Mouse (Mus musculus) telencephalon, adult 2 months (tissue): ENCODE data around the gene Rcbtb2.

Source experiments
- DNase-seq: peaks from one replicate; pipeline ENCODE4 v3.0.0-alpha.2; 2011; ENCODE audit warnings: low read depth, low spot score

Rcbtb2 gene

DNA sequence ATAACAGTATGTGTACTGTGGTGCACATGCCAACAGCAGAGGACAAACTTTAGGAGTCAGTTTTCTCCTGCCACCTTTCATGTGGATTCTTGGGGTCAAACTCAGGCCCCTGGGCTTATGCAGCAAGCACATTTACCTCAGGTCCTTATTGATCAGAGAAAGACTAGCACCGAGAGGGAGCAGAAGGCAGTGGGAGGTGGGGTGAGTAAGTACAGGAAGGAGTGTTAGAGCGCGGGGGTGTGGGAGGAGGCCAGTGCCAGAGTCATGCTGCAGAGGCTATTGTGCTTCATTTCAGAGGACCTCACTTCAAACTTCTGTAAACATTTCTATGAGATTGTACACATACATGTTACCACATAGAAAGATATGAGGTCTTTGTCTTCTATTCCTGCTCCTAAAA lies 78.6 kb downstream of the Rcbtb2 start:
- DNase-seq: no peak

DNA sequence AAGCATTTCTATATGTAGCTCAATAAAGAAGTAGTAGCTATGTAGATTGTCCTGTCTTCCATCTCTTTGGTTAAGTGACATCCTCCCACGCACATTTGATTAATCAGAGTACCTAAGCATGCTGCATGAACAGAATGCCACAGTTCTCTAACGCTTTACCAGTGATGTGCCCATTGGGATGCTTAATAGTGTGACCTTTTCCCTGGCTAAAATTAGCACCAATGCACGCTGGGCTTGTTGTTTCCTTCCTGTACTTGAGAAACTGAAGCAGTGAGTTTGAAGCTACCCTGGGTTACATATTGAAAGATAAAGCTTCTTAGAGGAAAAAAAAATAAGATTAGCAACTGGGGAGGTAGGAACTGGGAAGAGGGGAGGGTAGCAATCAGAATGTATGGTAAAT lies 81.2 kb downstream of the Rcbtb2 start:
- no peak for DNase-seq

DNA sequence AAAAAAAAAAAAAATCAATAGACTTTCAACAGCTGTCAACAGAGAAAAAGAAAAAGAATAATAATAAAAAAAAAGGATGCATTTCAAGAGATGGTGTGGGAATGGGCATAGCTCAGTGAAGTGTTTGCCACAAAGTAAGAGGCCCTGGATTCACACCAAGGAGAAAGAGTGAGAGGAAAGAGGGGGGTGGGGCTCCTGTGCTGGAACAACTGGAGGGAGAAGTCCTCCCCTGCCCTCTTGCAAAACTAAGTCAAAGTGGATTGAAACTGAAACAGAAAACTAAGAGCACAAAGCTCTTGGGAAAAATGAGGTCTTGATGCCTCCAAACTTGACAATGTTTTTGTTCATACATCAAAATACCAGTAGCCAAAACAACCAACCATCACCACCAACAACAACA lies 86.4 kb downstream of the Rcbtb2 start:
- DNase-seq: no peak

DNA sequence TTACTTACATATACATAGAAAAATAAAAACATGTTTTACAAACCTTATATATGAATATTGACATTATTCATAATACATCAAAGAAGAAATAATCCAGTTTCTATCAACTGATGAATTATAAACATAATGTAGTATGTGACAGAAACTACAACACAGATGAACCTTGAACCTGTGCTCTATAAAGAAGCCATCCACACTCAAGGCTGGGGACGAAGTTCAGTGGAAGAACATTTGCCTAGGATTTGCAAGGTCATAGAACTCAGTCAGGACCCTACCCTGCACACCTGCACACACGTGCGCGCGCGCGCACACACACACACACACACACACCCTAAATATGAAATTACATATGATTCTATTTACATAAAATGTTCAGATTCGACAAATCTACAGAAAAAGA lies 87.4 kb downstream of the Rcbtb2 start:
- no peak for DNase-seq

DNA sequence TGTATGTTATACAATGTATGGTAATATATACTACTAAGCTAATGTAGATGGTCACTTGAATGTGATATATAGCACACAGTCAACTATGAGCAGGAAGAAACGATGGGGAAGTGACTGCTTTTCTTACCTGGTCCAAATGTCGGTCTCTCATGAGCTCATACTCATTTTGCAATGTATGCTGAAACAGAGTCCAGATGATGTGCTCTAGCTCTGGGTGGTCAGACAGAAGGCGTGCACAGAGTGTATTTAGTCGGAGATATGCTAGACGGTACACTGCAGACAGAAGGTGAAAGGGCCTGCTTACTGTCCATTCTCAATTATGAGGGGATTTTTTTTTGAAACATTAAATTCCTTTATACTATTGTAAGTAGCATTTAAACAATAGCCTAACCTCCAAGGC lies 88.6 kb downstream of the Rcbtb2 start:
- no peak for DNase-seq

DNA sequence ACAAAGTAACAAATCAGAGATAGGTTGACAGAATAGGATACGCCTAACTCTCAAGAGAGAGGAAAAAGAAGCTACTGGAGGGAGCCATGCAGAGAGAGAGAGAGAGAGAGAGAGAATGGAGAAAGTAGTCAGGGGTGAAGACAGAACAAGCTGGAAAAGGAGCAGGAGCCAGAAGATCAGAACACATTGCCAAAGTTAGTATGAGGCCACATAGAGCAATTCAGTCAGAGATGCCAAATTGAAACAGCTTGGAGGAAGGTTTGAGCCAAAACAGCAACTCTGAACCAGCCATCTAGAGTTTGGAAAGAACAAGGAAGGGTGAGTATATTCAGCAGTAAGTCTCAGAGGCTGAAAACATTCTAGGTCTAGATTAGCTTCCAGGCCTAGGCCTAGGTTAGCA lies 94.2 kb downstream of the Rcbtb2 start:
- DNase-seq: no peak

DNA sequence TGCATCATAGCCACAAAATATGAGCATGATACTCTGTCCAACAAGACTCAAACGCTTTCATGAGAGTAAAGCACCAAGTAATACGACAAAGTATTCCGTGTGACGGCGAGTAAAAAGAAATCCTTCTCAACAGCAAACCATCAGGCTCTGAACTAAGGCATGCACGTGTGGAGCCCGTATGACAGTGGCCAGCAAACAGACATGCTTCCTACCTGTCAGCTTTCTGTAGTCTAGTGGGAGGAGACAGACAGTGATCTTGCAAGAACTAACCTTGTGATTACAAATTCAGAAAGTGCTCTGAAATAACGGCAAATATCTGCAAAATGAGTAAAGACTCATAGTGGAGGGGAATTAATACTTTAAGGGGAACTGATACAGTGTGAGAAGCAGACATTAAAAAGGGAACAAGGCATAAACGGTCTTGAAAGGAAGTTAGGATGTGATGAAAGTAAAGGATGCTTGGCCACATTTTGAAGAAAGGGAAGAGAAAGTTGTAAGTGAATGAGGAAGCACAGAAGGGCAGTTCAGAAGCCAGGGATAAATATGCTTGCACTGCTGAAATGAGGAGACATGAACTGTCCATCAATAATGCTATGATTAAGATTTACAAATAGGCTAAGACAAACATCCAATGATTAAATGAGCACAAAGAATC lies 99.6 kb downstream of the Rcbtb2 start:
- DNase-seq: no peak

DNA sequence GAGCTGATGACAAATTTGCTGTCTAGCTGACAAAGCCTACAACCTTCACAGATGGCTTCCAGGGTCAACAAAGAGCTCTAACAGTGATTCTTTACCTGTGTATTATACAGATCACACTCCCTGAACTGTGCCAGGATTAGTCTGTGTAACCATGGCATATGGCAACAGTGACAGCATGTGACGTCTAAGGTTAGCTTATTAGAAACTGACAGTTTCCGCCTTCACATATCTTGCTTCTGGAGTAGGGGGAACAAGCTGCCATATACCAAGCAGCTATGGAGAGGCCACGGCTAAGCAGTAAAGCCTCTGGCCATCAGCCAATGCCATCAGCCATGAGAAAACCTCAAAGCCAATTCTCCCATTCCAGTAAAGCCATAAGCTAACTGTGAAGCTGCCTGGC lies 103.5 kb downstream of the Rcbtb2 start:
- no peak for DNase-seq

DNA sequence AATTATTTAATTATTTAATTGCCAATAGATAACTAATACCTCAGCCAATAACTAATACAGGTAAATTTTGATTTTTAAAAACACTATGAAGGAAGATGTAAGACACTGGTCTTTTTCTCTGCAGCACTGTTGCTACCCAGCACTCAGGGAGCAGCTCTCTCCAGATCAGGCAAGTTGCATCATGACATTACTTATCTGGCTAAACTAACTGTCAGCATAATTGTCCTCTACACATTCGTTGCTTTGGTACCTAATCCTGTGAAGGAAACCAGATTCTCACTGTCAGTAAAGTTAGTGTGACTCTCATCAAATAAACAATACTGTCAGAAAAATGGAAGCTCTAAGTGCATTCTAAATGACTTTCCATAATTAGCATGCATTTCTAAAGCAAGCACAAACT lies 104.0 kb downstream of the Rcbtb2 start:
- no peak for DNase-seq

DNA sequence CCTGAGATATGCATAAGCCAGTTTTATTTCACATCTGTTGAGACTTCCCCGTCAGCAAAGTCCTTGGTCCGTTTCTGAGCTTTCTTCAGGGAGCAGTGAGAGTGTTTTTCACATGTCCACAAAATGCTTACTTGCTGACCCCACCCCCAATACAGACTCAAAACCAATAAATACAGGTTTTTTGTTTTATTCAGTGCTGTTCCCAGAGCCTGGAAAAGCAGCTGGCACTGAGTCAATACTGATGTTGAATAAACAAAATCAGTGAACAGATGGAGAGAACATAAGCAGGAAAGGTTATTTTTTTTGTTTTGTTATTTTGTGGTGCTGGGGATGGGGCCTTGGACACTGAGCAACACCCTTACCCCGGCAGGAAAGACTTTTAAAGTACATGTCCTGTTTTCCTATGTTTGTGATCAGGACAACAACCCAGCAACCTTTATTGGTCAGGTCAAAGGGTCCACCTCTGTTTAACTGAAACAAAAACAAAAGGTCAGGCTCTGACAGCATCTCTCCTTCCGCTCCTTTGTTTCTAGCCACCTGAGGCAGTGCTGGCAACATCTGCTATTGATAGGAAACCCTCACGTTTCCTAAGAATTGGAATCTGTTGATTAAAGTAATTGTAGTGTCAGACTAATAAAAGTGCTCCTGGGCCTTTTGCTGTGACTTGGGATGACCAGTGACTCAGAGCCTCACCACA lies 108.6 kb downstream of the Rcbtb2 start:
- DNase-seq: no peak

DNA sequence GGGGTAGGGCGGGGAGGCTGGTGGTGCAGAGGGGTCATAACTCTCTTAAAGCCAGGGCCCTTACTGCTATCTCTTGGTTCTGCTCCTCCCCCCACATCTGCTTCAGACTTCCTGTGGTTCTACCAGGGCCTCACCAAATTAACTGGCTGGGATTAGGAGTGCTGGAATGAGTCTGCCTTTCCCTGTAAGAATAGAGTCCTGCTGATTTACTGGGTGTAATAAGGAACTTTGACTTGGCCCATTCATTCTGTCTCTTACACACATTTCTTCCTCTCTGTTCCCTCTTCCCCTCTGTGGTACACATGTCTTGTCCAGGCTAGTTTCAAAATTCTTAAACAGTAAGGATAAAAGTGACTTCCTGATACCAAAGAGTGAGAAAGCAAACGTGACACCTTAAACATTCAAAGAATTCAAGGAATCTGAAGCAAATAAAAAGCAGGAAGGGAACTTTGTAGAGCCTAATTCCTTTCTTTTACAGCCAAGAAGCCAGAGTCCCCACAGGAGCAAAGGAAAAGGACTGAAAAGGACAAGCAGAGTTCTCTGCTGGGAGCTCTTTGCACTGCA lies 111.7 kb downstream of the Rcbtb2 start:
- DNase-seq: no peak

DNA sequence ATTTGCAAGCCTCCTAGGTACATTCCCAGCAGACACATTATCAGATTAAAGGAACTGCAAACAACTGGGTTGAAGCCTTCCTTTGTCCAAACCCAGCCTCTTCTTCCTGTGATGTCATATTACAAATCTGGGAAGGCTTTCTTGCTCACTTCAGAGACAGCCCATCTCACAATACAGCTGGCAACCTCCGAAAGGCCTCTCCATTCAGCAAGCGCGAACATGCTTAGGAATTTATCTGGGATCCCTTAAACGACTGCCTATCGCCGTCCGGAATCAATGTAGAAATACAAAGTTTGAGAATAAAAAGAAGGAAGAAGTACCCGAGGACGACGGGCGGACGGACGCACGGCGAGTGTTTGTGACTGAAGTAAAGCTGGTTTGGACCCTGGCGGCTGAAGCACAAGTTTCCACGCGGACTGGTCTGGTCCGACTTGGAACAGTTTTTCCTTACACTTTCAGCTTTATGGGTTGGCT lies 115.0 kb downstream of the Rcbtb2 start, which contains the start of gene Lpar6:
Lpar6 (plus strand) TSS at position 48 of the 474 bp plus-strand sequence.
- DNase-seq: peak; percentile 34

DNA sequence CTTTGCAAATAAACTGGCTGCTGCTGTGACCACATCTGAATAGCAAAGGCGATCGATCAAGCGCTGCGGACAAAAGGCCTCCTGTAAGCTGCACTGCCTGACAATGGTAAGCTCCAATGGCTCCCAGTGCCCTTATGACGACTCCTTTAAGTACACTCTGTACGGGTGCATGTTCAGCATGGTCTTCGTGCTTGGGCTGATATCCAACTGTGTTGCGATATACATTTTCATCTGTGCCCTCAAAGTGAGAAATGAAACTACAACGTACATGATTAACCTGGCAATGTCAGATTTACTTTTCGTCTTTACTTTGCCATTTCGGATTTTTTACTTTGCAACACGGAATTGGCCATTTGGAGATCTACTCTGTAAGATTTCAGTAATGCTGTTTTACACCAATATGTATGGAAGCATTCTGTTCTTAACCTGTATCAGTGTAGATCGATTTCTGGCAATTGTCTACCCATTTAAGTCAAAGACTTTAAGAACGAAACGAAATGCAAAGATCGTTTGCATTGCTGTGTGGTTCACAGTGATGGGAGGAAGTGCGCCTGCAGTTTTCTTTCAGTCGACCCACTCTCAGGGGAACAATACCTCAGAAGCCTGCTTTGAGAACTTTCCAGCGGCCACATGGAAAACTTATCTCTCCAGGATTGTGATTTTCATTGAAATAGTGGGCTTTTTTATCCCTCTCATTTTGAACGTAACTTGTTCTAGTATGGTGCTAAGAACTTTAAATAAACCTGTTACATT lies 115.8 kb downstream of the Rcbtb2 start:
- no peak for DNase-seq

DNA sequence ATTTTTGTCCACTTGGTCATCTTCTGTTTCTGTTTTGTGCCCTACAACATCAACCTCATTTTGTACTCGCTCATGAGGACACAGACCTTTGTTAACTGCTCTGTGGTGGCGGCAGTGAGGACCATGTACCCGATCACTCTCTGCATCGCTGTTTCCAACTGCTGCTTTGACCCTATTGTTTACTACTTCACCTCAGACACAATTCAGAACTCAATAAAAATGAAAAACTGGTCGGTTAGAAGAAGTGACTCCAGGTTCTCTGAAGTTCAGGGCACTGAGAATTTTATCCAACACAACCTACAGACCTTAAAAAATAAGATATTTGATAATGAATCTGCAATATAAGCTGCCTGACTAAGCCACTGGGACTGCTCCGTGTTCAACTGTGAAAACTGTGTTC lies 116.5 kb downstream of the Rcbtb2 start:
- no peak for DNase-seq

DNA sequence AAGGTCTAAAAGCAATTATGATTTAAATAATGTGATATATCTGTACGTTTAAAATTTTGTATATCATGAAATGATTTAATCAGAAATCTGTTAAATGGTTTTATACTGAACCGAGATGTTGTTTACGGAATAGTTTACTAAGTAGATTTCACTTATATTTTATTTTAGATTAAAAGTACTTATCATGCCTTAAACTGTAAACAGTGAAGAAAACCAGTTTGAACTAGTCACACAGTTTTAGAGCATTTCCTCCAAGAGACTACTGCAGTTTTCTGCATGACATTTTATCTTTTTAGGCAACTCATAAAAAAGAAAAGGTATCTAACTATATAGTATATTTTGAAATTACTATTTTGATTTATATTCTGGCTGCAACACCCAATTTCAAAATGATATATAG lies 117.0 kb downstream of the Rcbtb2 start:
- no peak for DNase-seq

DNA sequence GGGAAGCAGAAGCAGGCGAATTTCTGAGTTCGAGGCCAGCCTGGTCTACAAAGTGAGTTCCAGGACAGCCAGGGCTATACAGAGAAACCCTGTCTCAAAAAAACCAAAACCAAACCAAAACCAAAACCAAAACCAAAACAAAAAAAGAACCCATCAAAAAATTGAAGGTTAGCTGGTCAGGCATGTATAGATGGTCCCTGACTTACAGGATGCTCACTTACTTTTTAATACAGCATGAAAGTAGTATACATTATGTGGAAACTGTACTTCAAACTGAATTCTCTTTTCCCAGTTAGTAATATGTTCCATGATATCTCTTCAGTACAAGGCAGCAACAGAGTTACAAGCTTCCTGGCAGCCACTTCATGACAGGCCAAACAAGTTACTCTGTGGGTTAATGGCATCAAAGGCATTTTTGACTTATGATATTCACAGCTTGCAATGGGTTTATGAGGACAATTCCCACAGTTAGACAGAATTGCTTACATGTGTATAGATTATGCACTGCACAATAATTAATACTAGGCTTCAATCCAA lies 121.3 kb downstream of the Rcbtb2 start:
- DNase-seq: no peak

DNA sequence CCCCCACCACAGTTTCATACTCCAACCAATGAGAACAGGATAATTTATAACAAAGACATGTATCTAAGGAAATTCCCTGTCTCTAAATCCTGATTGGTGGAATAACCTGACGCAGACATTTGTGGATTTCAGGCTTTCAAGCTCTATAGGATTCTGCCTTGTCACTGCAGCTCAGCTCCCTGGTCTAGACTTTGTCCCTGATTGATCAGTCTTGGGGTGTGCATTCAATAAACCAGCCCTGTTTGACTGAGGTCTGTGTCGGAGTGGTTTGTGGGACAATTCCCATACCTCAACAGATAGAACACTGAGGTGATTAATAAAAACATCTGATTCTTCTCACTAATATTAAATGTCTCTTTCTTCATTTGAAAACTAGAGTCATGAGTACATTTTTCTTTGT lies 127.2 kb downstream of the Rcbtb2 start:
- no peak for DNase-seq

DNA sequence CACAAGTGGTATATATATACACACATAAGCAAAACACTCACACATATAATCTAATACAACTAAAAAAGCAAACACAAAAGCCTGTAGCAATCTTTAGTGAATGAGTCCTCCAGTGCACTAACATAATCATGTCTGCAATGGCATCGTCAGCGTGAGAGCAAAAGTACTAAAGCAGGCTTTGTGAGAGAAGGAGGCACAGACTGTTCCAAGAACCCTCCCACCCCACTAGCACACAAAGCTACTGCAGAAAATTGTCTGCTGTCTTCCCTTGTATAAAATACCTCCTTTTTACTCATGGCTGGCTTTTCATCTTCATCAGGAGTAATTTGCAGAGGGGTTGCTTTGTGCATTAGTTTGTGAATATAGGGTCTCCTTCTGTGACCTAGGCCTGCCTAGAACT lies 129.4 kb downstream of the Rcbtb2 start:
- peak; percentile 51 for DNase-seq

DNA sequence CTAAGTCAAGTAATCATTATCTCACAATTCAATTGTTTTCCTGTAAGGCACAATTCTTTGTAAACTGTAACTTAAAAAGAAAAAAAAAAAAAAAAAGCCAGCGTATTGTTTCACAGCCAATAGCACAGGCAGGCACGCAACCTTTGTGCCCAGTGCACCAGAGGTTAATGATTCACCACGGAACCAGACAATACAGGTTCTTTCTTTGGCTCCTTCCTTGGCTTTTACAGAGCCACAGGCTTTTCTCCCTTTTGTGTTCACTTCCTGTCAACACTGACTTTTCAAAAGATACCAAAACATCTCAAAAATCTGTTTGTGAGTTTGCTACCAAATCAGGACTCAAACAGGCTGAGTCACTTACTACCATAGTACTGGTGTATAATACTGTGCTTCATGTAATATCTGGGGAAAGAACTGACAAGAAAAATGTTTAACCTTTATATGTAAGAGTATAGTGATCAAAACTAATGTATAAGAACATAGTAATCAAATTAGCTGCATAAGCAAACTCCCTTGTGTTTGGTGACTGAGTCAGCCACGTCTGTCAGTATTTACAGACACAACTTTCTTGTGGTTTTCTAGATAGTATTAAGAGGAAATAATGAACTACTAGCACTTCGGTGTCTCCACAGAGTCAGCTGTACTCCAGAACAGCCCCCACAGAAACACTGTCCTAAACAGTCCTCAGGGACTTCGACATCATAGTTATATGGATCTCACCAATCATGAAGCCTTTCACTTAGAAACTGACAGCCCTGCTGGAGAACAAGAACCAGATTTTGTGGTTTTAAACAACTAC lies 130.8 kb downstream of the Rcbtb2 start:
- DNase-seq: no peak

DNA sequence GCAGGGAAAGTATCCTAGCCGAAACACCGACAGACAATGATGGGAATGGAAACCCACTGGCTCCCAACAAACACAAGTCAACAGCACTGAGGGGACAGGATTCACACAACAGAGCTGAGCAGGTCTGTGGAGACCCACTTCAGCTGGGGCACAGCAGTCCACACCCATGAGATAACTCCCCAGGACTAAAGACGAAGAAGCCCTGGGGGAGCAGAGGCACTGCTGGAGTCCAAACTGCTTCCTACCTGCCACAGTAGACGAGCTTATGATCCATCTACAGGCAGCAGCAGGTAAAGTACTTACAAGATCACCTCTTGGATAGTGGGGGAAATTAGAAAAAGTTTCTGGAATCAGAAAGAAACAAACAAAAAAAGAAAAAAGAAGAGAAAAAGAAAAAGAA lies 131.6 kb downstream of the Rcbtb2 start:
- no peak for DNase-seq

DNA sequence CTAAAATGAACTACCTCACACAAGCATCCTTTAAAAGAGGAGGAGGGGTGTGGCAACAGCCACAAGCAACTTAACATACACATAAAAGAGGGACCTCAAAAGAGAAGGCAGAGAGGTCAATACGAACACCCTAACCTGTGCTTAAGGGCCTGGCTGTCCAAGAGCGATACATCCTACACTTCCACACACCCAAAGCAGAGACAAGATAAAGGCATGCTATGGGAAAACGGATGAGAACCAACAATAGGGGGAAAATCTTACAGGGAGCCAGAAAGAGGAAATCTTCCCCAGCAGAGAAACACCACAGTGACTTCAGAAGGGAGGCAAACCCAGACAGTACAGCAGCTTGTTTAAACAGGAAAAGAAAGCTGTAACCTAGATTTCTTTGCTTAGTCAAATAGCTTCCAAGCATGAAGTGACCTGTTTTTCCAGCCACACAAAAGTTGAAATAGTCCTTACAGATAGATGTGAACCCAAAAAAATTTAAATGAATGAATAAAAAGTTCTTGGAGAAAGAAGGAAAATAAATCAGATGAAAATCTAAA lies 132.7 kb downstream of the Rcbtb2 start:
- peak; percentile 15 for DNase-seq
